Mouse (Mus musculus) lung, postnatal 25 days (tissue): ENCODE results near the gene Rdh16f2.
"Not testable (repeated sequence)": the region's sequence is repeated elsewhere in the genome, so short reads cannot be mapped to it uniquely, and the experiment has no call there.

Experiments used
- DNase-seq: peaks from one replicate; pipeline ENCODE4 v3.0.0; 2022; ENCODE audit warnings: low spot score

The Rdh16f2 gene

GRCm38 (mm10) chr10:127891481-127891880, 25.2 kb downstream of the Rdh16f2 start:
- no peak for DNase-seq

- peak; percentile 49 for DNase-seq
Observed at GRCm38 (mm10) chr10:127893163-127894022, 27.1 kb downstream of the Rdh16f2 start.

GRCm38 (mm10) chr10:127896705-127897104, 30.4 kb downstream of the Rdh16f2 start:
- no peak for DNase-seq

- no peak for DNase-seq
Observed at GRCm38 (mm10) chr10:127897506-127897905, 31.2 kb downstream of the Rdh16f2 start.

DNA sequence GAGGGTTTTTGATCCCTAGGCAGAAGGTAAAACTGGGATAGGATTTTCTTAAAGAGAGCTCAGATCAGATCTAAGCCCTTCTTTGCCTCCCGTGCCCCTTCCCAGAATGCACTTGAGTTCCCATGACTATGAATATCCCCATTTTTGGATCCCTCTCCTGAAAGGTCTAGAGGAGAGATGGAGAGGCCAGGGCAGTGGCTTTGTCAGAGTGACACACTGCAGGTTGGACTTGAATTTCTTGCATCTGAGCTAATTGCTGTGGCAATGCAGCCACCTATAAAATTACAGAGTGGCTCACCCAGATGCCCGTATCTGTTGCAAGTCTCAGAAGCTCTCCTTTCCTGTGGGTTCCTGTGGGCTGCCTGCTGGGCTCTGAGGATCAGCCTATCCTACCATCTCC, 31.9 kb downstream of the Rdh16f2 start, which contains the start of gene Sdr9c7:
TSS of gene Sdr9c7 (plus strand) at position 301 of the 400 bp plus-strand sequence.
- DNase-seq, result no peak

DNA sequence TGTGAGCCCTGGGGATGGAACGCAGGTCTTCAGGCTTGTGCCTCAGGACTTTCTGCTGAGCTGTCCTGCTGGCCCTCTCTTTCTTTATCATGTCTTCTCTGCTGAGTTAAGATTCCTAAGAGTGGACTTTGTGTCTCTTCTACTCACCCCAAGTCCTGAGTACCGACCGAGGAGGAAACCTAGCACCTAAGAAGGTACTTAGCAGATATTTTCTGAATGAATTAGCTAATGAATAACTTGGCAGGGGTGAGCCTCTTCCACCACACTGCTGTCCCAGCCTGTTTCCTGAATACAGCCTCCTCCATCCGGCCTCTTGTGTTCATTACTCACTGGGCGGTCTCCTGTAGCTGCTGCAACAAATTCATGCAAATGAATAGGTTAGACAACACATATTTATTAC, 33.5 kb downstream of the Rdh16f2 start:
- no peak for DNase-seq

- no peak for DNase-seq
Observed at GRCm38 (mm10) chr10:127901751-127902150, 35.5 kb downstream of the Rdh16f2 start.

GRCm38 (mm10) chr10:127903116-127903515, 36.8 kb downstream of the Rdh16f2 start:
- DNase-seq, result no peak

DNA sequence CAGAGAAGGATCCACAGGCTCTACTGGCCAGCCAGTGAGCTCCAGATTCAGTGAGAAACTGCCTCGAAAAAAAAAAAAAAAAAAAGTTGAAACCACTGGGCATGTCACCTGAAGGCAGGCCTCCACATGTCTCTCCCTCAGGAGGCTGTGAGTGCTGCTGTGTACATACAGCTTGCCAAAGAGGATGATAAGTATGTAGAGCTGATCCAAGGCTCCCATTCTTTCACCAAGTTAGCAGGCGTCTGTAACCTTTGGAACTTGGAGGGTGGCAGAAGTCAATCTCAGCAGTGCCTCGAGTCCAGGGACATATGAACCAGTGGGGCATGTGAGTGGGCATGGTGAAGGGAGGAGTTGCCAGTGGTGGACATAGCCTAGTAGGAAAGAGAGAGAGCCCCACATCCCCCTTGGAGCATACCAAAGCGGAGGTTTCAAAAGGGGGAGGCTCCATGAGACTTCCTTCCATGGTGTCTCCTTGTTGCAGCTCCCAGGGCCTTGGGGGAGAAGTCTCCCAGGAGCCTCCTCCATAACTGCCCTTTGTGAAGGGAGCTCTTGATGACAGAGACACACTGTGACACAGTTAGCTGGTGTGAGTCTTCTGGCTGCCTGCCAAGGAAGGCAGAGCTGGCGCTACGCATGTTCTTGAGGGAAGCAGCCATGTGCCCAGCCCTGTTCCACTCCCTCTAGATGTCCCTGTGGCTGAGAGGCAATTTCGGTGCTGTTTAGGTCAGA, 38.6 kb downstream of the Rdh16f2 start:
- peak; percentile 16 for DNase-seq

GRCm38 (mm10) chr10:127906138-127906537, 39.9 kb downstream of the Rdh16f2 start:
- no peak for DNase-seq

GRCm38 (mm10) chr10:127907386-127907951, 41.2 kb downstream of the Rdh16f2 start:
- no peak for DNase-seq

- no peak for DNase-seq
Observed at GRCm38 (mm10) chr10:127915578-127915977, 49.3 kb downstream of the Rdh16f2 start.

DNA sequence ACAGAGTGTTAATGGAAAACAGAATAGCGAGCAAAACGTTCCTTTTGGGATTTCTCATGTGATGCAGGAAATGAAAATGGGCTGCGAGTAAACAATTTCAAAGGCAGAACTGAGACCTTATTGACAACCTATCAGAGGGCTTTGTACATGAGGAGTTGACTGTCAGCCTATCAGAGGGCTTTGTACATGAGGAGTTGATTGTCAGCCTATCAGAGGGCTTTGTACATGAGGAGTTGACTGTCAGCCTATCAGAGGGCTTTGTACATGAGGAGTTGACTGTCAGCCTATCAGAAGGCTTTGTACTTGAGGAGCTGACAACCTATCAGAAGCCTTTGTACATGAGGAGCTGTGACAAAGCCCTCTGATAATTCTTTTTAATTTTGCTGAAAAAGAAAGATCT, 50.9 kb downstream of the Rdh16f2 start:
- not testable (repeated sequence) for DNase-seq

DNA sequence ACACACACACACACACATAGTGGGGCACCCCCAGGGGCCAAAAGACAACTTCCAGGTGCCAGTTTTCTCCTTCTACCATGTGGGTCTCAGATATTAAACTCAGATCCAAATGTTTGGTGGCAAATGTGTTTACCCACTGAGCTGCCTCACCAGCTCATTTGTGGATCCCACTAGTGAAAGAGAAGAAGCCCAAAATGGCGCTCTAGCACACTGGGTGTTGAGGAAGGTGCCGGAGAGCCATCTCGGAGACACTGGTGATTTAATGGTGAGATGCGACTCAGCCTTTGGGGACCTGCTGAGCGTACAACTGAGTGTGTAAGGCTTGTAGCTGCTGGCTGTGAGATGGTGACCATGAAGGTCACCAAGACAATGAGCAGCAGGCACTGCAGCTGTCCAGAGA, 51.4 kb downstream of the Rdh16f2 start:
- DNase-seq, result no peak

DNA sequence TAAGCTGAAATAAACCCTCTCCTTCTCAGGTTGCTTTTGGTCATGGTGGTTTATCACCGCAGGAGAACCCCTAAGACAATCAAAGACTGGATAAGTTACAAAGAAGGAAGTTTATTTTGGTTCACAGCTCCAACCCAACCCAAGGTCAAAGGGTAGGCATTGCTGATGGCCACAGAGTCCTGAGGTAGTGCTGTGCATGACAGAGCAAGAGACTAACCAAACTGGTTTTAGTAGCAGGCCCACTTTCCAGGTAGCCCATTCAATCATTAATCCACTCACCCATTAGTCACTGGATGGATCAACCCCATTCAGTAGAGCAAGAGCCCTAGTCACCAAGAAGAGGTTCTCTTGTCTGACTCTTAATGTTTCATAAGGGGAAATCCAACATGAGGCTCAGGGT, 56.0 kb downstream of the Rdh16f2 start:
- DNase-seq, result no peak

- no peak for DNase-seq
Observed at GRCm38 (mm10) chr10:127923024-127923423, 56.8 kb downstream of the Rdh16f2 start.

DNA sequence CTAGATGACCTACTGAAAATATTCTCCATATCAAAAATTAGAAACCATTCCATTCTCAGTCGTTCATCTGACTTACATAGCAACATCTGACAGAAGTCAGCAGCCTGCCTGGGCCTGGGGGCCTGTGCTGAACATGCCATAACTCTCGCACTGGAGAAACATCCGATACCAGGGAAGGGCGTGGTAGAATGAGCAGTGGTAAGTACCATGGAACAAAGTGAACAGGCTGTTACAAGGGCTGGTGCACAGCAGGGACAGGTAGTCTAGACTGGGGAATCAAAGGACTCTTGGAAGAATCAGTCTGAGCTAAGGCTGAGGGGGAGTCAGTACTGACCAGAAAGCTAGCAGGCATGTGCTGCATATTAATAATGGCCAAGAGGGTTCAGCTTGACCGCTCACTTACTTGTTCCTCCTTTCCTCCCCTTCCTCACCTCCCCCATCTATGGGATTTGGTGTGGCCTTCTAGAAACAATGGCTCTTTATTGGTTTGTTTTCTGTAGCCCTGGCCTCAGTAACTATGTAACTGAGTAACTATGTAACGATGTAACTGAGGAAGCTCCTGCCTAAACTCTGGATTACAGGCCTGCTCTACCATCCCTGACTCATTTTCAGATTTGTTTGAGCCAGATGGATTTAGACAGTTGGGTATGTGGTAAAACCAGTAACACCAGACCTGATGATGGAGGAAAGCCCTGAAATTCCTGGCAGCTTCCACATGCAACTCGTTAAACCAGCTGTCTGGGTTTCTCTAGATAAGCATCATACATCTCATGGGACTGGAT, 58.5 kb downstream of the Rdh16f2 start:
- no peak for DNase-seq
